Comparison of ENCODE assay signal across 1 mouse cellular context in genomic region chr15:17770225-17770677, GRCm38 (mm10).
TF ChIP-seq lines count a peak whose summit lies in the region.

No protein-coding gene starts in this region.

TF ChIP-seq in MEL, 35 proteins besides CTCF, POLR2A, EP300 and RAD21 (continued from another document):
- TF ChIP-seq MYC (IDR thresholded peaks at IDR 0.05; ENCODE audit: low read depth, low read length) = peak; percentile 9; the same call in 1 of the 2 replicates
- TF ChIP-seq CHD2 (IDR thresholded peaks at IDR 0.05; ENCODE audit: low read length) = no peak
- peak; percentile 54; the same call in 1 of the 2 replicates for TF ChIP-seq TBP (IDR thresholded peaks at IDR 0.05; ENCODE audit: low read depth, low read length)
- no peak for TF ChIP-seq POLR2AphosphoS2 (IDR thresholded peaks at IDR 0.05; ENCODE audit: low read length)
- TF ChIP-seq USF2 (IDR thresholded peaks at IDR 0.05; ENCODE audit: borderline replicate concordance in 1 of 2, insufficient read depth in 1 of 2, low read depth in 1 of 2, low read length in 2 of 2) = no peak
- no peak for TF ChIP-seq NRF1 (IDR thresholded peaks at IDR 0.05; ENCODE audit: insufficient read depth, low read depth, low read length, poor library complexity, severe bottlenecking)
- no peak for TF ChIP-seq ZMIZ1 (IDR thresholded peaks at IDR 0.05; ENCODE audit: low read depth, low read length)
- TF ChIP-seq ETS1 (IDR thresholded peaks at IDR 0.05; ENCODE audit: low read depth, low read length) = peak; percentile 79
- peak; percentile 97 for TF ChIP-seq GATA1 (IDR thresholded peaks at IDR 0.05; ENCODE audit: low read depth, low read length)
- no peak; the same call in 1 of the 2 replicates for TF ChIP-seq MAX (IDR thresholded peaks at IDR 0.05; ENCODE audit: low read length)
- TF ChIP-seq E2F4 (IDR thresholded peaks at IDR 0.05; ENCODE audit: borderline replicate concordance, low read depth, low read length) = no peak
- TF ChIP-seq BHLHE40 (IDR thresholded peaks at IDR 0.05; ENCODE audit: borderline replicate concordance, low read depth, low read length) = no peak
- TF ChIP-seq USF1 (IDR thresholded peaks at IDR 0.05; ENCODE audit: low read depth, low read length) = no peak
